Mouse (Mus musculus) brain, adult 2 months (tissue): Measurements from ENCODE around the gene Doc2a.

Experiments used
- DNase-seq: peaks from one replicate; pipeline ENCODE4 v3.0.0; 2011; ENCODE audit warnings: low read depth, low spot score

The Doc2a gene

GRCm38 (mm10) chr7:126847116-126847420 lies at the start of gene Doc2a:
Gene Doc2a, plus strand, starts transcription at chr7:126847416.
- no peak for DNase-seq

DNA sequence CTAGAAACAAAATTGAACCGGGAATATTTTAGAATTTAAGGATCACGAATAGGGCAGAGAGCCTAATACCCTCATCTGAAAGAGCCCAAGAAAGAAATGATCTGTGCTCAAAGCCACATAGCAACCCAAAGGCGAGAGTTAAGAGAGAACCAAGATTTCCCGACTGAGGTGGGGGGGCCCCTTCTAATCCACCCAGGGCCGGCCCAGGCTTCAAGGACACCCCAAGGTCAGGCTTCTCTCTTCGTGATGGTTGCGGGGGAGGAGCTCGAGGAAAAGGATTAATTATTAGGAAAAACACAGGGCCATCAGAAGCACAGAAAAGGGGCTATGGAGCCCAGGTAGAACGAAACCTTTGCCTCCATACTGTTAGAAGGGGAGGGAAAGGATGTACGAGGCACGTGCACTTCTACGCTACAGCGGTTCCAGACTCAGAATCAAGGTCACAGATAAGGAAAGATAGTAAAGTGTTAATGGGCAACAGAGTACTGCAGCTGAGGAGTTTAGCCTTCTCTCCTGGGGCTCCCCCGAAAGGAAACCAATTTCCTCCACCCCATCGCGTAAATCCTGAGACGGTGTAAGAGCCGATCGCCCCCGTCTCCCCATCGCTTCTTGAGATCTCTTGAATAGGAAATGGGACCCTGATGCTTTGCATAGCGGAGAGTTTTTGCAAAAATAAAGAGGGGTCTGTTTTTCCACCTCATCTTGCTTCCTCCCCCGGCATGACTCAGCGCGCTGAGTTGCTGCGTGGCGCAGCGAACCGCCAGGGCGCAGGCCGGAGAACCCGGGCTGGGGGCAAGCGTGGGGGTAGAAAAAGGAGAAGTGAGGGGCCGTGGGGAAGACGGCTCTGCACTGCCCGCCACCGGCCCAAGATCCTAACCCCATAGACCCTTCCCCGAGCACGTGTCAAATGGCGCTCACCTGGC lies 48.8 kb upstream of the Doc2a start:
- DNase-seq = peak; percentile 40

DNA sequence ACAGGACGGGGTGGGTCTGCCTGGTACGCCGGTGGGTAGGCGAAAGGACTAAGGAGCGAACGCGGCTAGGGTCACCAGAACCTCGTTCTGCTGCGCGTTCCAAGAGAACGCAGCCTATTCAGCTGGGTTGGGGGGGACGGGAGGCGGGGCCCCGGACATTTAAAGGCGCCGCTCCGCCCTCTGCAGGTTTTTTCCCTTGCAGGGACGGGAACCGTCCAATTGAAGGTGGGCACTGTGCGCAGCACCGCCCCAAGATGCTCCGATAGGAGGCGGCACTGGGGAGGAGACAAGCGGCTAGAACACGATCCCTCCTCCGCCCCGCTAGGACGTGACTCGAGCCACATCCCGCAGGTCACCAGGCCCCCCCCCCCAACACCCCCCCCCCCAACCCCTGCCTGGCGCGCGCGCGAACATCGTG lies 48.2 kb upstream of the Doc2a start:
- DNase-seq = peak; percentile 100

DNA sequence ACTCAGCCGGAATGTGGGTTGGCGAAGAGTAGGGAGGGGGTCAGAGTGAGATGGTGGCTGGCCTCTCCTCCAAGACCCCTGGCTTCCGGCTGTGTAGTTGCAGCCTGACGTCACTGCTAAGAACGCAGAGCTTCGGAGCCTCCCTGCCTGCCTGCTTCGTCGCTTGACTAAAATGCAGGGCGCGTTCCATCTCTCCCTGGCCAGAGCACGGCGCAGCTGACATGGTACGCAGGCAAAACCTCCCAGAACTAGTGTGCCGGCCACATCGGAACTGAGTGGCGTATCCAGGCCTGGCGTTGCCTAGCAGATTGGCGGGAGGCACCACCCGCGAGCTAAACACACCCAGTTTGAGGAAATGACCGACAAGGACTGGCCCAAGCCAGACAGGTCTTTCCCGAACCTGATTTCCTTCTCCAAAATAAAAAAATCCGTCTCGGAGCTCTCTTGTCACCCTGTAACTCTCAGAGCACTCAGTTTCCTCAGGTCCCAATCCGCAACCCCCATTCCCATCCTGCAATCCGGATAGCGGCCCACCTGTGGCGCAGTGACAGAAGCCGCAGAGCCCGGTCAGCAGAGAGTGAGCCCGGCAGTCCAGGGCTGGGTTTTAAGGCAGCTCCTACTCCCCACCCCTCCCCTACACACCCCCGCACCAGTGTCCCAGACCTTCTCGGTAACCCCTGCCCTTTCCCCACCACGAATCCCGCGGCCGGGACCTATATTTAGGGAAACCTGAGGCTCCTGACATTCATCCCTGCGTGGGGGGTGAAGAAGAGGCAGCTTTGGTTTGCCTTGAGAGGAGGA lies 47.5 kb upstream of the Doc2a start:
- peak; percentile 80 for DNase-seq

GRCm38 (mm10) chr7:126800269-126801056 lies 46.8 kb upstream of the Doc2a start:
- no peak for DNase-seq

- DNase-seq = no peak
These were observed 46.2 kb upstream of the Doc2a start for GRCm38 (mm10) chr7:126801057-126801422.

- DNase-seq = no peak
These were observed 44.9 kb upstream of the Doc2a start for GRCm38 (mm10) chr7:126802134-126802889.

DNA sequence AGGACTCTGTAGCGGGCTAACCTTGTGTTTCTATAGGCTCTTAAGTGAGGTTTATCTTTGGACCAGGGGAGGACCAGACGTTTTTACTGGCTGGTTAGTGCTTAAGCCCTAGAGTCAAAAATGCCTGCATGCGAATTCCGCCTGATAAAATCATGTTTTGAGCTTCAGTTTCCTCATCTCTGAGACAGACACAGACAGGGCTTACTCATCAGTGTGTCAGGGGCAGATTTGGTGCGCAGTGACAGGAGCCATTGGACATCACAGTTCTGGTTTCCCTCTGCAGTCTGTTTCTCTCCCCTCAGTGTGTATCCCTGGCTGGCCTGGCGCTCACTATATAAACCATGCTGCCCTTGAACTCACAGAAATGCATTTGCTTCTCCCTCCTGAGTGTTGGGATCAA lies 44.0 kb upstream of the Doc2a start:
- DNase-seq = no peak

- no peak for DNase-seq
These were observed 43.5 kb upstream of the Doc2a start for GRCm38 (mm10) chr7:126803751-126804150.

DNA sequence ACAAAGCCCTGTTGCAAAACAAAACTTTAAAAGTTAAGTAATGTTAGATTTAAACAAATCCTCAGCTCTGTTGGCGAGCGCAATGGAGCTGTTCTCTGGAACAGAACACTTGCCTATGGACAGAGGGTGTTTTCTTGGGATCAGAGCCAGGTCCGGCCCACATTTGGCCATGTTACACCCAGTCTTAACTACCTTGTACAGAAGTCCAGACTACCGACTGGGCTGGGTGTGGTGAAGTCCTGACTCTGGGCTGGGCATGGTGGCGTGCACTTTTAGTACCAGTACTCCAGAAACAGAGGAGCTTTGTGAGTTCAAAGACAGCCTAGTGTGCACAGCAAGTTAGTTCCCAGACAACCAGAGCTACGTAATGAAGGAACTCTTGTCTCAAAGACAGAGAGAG lies 40.3 kb upstream of the Doc2a start:
- DNase-seq = no peak

DNA sequence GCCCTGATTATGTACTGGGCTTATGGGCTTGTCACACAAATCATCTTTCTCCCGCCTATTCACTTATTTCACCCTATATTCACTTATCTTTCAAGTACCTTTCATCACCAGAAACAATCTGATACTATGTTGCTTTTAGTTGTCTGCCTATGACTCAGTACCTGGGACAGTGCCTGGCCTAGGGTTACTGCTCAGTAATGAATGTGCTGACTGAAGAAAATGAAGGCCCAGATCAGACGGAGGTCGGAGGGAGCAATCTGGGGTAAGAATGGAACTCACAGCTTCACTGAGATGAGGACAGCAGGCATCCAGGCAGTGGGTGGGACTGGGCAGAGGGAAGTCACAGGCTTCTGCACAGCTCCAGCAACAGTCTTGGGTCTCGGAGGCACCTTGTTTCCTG lies 39.8 kb upstream of the Doc2a start:
- no peak for DNase-seq

DNA sequence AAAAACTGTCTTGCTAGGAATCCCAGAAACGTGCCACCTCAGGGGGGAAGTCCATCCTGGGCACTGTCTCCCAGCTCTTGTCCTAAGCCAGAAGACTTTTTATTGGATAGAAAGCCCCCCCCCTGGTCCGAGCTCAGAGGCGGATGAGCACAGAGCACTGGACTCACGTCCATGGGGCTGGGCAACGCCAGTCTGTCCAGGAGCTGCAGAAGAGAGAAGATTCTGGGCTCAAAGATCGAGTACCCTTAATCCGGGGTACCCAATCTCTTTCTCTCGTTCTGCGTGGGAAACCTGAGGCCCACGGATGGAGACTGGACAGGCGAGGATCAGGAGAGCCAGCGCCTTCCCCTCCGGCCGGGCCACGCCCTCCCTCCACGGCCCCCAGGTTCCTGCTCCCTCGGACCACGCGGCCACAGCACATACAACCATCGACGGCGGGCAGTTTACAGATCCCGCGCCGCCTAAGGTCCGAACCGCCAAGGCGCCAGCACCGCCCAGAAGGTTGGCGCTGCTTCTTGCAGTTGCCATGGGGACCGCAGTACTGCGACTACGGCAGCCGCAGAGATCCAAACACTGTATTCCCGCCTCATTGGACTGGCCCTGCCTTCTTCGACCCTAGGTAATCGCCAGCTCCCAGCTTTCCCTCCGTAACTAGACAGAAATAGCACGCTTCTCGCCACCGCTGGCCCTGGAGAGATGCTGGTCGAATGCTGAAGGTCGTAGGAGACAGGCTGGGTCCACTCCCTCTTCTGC lies 38.3 kb upstream of the Doc2a start:
- peak; percentile 97 for DNase-seq

GRCm38 (mm10) chr7:126809723-126810369 lies 37.4 kb upstream of the Doc2a start:
- no peak for DNase-seq

GRCm38 (mm10) chr7:126815726-126816222 lies 31.4 kb upstream of the Doc2a start:
- no peak for DNase-seq

DNA sequence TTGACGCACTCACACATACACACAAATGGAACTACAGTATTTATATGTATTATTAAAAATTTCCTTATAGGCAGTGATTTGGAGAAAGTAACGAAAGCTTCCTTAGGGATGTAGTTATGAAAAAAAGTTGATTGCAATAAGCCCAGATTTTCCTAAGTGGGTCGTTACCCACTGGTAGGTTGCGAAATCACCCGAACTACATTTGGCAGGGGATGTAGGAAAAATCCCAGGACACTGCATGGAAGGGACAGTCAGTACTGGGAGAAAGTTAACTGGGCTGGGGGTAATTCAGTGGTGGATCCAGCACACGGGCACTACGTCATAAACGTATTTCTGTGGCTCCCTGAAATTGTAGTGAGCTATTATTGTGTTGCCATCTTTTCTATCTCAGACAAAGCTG lies 30.7 kb upstream of the Doc2a start:
- no peak for DNase-seq

GRCm38 (mm10) chr7:126817595-126817994 lies 29.6 kb upstream of the Doc2a start:
- no peak for DNase-seq

GRCm38 (mm10) chr7:126818818-126819217 lies 28.4 kb upstream of the Doc2a start:
- no peak for DNase-seq

- DNase-seq = peak; percentile 93
These were observed 25.2 kb upstream of the Doc2a start for GRCm38 (mm10) chr7:126821835-126822511.

DNA sequence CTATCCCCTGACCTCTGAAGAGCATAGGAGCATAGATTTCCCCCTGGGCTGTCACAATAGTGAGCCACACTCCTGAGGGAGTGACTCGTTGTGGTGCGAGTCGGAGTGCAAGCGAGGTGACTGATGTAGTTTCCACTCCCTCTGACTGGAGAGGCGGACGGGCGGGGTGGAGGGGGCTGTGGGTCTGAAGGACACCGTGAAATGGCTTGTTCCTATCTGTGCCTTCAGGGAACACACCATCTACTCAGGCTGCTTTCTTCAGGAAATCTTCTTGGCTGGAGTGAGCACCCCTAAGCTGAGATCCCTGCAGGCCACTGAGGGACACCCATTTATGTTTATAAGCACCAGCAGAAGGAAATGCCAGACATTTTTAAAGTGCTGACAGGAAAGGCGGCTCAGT lies 24.5 kb upstream of the Doc2a start:
- DNase-seq = peak; percentile 61
